Mouse (Mus musculus) liver, adult 2 months (tissue): ENCODE results near the gene Mtrf1l.

Source experiments
- CTCF ChIP-seq: fragments of 200-500 bp; IDR thresholded peaks from 2 replicates; pipeline ENCODE4 v1.5.1; 2011; ENCODE audit warnings: low read depth, low read length, control low read depth
- POLR2A ChIP-seq: fragments of 200-500 bp; IDR thresholded peaks from 2 replicates; pipeline ENCODE4 v1.6.1; 2011; ENCODE audit warnings: low read length, control low read depth; ENCODE audit not compliant: insufficient read depth; ENCODE audit errors: extremely low read depth

DNA sequence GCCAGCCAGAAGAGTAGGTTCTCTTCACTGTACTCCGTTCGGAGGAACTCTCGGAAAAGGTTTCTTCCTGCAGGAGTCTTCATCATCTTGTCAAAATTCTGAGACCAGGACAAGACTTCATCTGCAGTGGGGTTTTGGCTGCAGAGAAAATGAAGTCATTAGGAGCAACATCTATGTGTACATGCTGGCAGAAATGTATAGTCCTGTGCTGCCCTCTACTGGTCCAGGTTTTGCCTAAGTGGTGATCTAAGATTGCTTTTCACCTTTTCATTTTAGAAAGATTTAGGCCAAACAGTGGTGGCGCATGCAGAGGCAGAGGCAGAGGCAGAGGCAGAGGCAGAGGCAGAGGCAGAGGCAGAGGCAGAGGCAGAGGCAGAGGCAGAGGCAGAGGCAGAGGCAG is 17.7 kb upstream of the Mtrf1l start:
- TF ChIP-seq CTCF (peak; percentile 39; the same call in 1 of the 2 replicates), POLR2A (no peak)
